Mouse (Mus musculus) layer of hippocampus, adult 2 months (tissue): ENCODE measurements around the gene Lsamp. TPM values are rescaled to one million over a fixed set of nuclear protein-coding genes. Genes with fewer than 3 reads are reported as not detected.
A peak's percentile ranks its signal among the peaks of the same experiment; 100 is the strongest.

Experiments
- DNase-seq, 2 experiments: peaks; one replicate each; pipeline ENCODE4 v3.0.0; 2022; ENCODE audit warnings: low spot score in 2 of 2
- H3K27ac ChIP-seq: fragments of 200-600 bp; 2 replicates; pipeline ENCODE4 v1.8.1; 2022
- H3K4me3 ChIP-seq: fragments of 200-600 bp; 2 replicates; pipeline ENCODE4 v1.8.1; 2022; ENCODE audit warnings: mild to moderate bottlenecking
- CTCF ChIP-seq: fragments of 200-600 bp; conservative IDR thresholded peaks from 2 replicates; pipeline ENCODE4 v1.8.1; 2022; ENCODE audit warnings: antibody characterized with exemption, mild to moderate bottlenecking, moderate library complexity
- total RNA-seq, 2 experiments: library from RNA; stranded (reverse); gene quantifications; 2 replicates each; pipeline ENCODE4 v1.2.3; 2021

The Lsamp gene
- total RNA-seq, 2 experiments from 2014 or later: 444 to 449 TPM

DNA sequence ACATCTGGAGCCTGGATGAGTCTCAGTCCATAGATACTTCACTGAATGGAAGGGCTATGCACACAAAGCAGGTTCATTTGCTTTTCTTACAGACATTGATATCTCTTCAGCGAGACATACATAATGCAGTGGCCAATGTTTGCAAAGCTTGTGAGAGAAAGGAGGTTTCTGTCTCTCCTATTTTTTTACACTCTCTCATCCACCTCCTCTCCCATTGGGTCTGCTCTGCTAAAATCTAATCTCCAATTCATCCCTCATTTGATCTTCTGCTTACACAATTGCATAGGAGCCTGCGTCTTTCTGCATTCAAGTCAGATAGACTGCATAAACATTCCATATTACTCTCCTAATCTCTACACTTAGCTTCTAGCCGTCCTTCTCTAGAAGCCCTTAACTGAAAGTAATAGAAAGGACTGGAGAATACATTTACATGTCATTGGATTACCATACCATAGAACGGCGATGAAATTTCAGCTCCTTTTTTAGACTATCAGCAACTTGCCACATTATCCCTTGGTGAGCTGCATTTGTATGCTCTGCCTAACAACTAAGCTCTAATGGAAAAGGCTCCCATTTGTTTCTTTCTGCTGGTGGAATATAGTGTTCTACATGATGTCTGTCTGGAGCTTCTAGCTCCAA, 1717.7 kb downstream of the Lsamp start:
- no peak for DNase-seq
- Histone ChIP-seq H3K4me3 (no peak overlapping the region), H3K27ac (peak overlapping the region; percentile 18; the same call in 1 of the 2 replicates)
- TF ChIP-seq CTCF: no peak

DNA sequence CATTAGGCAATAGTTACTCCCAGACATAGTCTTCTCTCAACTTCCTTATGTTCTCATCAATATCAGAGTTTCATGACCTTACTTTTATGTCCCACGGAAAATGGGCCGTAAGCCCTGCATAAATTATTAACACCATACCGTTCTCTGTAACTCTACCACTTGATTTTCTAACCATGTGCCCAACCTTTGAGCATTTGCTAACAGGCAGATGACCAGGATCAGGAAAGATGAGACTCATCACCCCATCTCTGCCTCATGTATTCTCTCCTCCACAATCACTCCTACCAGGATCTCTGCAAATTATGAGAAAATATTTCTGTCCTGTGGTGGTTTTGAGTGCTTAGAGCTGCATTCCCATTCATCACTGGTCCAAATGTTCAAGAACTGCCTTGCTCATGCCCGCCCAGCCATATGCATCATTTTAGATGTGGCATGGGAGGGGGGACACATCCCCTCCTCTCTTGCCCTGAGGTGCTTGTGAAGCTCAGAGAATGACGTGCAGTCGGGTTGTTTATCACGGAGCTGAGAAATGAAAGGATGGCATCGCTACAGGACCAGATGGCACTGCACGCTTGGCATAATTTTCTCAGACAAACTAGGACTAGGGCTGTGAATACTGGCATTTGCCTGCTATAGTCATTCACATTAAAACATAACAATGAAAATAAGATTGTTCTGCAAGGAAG, 1744.9 kb downstream of the Lsamp start:
- Histone ChIP-seq H3K27ac (peak overlapping the region; percentile 86), H3K4me3 (no peak overlapping the region)
- no peak for TF ChIP-seq CTCF
- DNase-seq: peak; percentile 69 to 83

DNA sequence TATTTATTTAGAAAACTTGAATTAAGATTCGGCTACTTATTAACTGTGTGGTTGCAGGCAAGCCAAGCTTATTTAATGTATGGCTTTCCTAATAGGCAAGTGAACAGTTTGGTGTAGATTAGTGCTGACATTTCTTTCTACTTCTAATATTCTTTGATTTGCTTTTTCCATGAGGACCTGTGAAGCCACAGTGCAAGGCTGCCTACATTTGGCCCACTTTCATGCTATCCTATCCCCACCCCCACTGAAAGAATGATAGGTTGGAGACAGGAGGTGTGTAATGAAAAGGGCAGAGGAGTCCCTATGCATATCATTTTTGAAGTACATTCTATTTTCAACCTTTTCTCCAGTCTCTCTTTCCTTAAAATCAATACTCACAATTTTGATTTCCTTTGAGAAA, 1745.8 kb downstream of the Lsamp start:
- peak overlapping the region; percentile 86 for H3K27ac ChIP-seq
- DNase-seq: no peak
- no peak overlapping the region for H3K4me3 ChIP-seq
- TF ChIP-seq CTCF: no peak

DNA sequence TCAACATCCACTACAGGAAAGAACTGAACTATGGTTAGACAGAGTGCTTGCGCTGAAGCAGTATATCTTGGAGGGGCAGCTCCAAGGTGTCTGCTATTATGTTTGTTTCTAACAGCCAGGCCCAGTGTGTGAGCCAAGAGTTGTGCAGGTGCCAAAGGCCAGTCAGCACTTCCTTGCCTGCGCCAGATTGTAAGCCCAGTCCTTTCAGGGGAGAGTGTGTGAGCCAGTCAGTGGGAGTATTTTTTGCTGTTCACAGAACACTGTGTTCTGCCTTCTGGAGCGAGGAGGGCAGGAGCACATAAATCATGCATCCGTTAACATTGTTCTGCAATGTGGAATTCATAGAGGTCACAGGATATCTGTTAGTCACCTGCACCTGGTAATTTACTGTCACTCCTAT, 1760.9 kb downstream of the Lsamp start:
- TF ChIP-seq CTCF: no peak
- Histone ChIP-seq H3K27ac (peak overlapping the region; percentile 75), H3K4me3 (no peak overlapping the region)
- peak; percentile 46 to 48 for DNase-seq

DNA sequence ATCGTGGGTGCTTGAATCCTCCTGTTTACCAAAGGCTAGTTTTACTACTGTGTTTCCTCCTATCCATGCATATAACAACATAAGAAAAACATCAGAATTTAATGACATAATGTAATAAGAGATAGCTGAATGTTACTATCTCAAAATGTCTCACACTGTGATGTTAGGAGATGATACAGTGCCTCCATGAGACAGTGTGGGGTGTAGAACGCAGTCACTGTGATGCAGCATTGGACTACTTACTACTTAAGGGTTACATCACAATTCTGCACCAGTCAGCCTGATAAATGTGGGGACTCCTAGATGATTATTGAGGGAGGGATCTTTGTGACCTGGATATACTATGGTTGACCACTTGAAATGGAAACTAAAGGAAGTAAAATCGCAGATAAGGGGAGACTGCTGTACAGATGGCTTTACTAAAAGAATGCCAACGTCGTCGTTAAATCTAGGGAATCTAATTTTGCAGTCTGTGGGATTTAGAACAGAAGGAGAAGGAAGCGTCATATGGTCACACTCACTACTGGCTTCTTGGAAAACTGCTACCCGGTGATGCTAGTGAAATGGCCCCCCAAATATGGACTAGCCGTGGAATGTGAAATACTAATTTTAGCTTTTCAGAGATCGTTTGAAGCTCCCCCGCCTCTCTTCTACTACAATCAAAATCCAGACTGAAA, 1762.2 kb downstream of the Lsamp start:
- TF ChIP-seq CTCF: no peak
- peak in 1 of 2 experiments; percentile 41 for DNase-seq

DNA sequence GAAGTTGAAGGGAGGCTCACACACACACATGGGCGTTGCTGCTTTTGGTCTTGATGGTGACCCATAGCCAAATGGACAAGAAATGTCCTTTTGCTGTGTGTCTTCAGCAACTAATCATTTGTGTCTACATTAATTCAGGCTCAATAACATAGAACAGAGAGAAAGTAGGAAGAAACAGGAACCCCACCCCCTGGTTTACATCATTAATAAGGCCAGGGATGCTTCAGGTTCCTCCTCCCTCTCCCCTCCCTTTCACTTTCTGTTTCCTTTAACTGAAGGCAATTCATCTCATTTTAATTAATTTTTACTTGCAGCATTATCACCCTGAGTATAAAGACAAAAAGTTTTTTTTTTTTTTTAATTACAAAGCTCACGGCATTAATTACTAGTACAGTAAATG, 1763.7 kb downstream of the Lsamp start:
- Histone ChIP-seq H3K4me3 (no peak overlapping the region), H3K27ac (no peak overlapping the region)
- DNase-seq: no peak
- TF ChIP-seq CTCF: no peak

More for the DNA sequence above, 1762.2 kb downstream of the Lsamp start:
- Histone ChIP-seq H3K27ac (peak overlapping the region; percentile 75), H3K4me3 (no peak overlapping the region)

DNA sequence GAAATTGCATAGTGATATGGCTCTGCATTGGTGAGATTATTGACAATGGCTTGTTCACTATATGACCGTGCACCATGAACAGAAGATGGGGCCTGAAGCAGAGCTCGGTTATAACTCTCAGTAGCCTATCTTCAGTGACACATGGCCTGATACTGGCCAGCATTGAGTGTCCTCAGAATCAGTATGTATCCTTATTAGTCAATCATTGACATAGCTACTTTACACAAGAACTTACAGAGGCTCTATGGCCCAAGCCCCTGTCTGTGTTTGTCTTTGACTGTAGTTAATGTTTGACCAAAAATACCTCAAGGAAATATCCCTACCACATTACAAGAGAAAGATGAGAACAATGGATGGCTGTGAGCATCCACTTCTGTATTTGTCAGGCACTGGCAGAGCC, 1764.6 kb downstream of the Lsamp start:
- Histone ChIP-seq H3K4me3 (no peak overlapping the region), H3K27ac (no peak overlapping the region)
- TF ChIP-seq CTCF: no peak
- no peak for DNase-seq

DNA sequence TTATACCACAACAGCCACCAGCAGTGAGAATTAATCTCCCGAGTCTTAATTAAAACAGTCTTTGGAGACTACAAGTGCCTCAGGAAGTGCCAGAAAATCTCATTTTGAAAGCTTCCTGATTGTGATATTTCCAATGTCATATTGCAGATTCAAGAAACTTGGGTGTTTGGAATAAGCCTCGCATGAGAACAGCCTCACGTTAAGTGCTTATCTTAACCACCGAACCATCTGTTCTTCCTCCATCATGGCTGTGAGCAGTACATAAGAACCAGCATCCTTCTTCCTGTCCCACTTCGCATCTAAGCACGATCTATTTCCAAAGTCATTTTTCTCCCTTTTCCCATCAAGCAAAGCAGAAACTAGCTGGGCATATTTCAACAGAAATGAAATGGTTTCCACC, 1780.1 kb downstream of the Lsamp start:
- TF ChIP-seq CTCF: no peak
- DNase-seq: no peak
- Histone ChIP-seq H3K27ac (peak overlapping the region; percentile 9; the same call in 1 of the 2 replicates), H3K4me3 (no peak overlapping the region)

DNA sequence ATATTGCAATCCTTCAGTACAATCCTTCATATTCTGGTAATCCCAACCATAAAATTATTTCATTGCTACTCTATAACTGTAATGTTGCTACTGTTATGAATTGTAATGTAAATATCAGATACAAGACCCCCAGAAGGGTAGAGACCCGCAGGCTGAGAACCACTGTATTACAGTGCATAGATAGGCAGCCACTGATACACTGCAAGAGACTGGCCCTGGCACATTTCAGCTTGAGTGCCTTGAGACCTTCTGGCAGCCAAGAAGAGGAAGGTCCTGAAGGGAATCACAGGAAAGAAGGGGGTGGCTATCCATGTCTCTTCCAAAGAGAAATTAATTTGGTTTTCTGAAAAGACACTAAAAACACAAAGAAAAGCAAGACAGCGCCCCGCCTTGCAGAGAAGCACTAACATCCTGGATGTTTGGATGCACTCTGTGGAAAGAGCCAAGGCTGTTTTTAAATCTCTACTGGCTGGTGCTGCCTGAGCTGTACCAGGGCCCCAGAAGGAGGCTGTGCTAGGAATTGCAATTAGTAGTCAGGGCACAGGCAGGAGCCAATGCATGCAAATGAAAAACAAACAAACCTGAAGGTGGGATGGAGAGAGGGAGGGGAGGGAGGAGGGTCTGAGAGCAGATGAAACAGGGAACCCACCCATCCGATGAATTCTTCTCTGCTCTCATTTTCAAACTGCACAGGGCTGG, 1787.4 kb downstream of the Lsamp start:
- no peak overlapping the region for H3K4me3 ChIP-seq
- DNase-seq: peak in 1 of 2 experiments; percentile 31
- no peak for TF ChIP-seq CTCF
- peak overlapping the region; percentile 54 for H3K27ac ChIP-seq

DNA sequence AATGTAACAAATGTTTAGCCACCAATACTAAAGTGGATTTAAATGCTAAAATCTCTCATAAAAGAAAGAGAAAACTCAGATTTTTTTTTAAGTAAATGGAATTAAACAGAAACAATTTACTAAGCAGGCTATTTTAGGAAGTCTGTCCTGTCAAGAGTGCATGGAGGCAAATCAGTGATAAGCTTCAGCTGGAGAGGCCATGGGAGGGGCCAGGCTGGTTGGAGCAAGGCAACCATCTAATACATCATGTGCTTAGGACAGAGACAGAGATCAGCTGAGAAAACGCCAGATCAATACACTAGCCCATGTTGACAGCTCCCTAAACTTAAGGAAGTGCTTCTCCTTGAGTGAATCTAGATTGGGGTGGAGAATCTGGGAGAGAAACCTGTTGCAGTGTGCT, 1793.4 kb downstream of the Lsamp start:
- no peak for DNase-seq
- H3K27ac ChIP-seq: no peak overlapping the region
- no peak for TF ChIP-seq CTCF
- H3K4me3 ChIP-seq: no peak overlapping the region

DNA sequence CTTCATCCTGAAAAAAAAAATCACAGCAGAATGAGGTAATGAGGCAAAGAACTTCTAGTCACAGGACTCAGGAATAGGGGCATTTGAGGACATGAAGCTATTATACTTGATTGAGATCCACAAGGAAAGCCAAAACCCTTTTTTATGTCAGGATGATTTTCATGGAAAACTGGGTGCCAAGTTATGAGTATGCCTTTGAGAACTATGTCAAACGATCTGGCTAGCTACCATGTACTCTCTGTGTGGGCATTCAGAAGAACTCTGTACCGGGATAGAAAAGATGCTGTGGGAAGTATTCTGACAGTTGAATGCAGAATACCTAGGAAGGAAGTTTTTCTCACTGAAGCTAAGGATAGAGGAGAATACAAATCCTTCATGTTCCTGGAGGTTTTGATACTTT, 1801.4 kb downstream of the Lsamp start:
- TF ChIP-seq CTCF: no peak
- H3K27ac ChIP-seq: peak overlapping the region; percentile 40; the same call in 1 of the 2 replicates
- DNase-seq: no peak

DNA sequence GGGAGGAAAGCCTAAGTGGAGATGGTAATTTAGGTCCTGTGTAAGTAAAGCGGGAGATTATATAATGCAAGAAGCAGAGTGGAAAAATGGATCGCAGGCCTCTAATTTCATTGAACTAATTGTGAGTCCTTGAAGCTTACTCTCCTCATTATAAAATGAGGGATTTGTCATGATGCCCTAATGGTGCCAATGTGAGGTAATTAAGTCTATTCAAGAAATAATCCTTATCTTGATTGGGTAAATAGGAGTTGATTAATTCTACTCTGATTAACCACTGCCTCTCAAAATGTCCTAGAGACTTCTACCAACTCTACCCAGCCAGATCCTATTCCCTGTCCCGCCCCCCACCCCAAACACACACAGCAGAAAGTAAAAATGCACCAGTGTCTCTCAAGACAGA, 1802.5 kb downstream of the Lsamp start:
- TF ChIP-seq CTCF: no peak
- DNase-seq: no peak
- H3K27ac ChIP-seq: no peak overlapping the region
- no peak overlapping the region for H3K4me3 ChIP-seq

More for the DNA sequence above, 1801.4 kb downstream of the Lsamp start:
- H3K4me3 ChIP-seq: no peak overlapping the region

DNA sequence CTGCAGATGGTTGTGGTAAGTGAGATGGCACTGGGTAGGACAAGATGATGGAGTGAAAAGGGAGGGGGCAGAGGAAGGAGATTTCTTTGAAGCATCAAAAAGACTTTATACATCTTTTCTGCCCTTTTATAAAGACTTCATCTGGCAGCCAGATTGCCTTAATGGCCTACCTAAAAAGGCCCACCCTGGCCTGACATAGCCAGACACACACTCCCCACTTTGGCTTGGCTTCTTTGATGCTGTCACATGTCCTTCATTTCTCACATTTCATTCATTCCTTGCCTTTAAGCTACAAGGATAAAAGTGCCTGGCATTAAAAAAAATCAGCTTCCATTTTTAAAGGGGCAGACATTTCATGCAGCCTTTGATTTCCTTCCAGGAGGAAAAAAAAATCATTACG, 1803.0 kb downstream of the Lsamp start:
- TF ChIP-seq CTCF: no peak
- Histone ChIP-seq H3K4me3 (no peak overlapping the region), H3K27ac (0 out of 2 replicates have a peak overlapping the region, but pooled peaks have one; percentile 7)
- no peak for DNase-seq
